Mouse (Mus musculus): Measurements from ENCODE around the gene Lcn11. TPM values are rescaled to one million over a fixed set of nuclear protein-coding genes. Genes with fewer than 3 reads are reported as not detected.
"Not testable (repeated sequence)": the region's sequence is repeated elsewhere in the genome, so short reads cannot be mapped to it uniquely, and the experiment has no call there.

Lcn11 gene
- polyA plus RNA-seq, 1 experiment from 2014 or later: not detected

GRCm38 (mm10) chr2:25781957-25782356 is 5.1 kb downstream of the Lcn11 start, which contains the start of gene Gm13539:
Gene Gm13539 (plus strand): TSS chr2:25782257.
- no peak within 1 kb of the TSS for H3K4me2 ChIP-seq
- H3K9ac ChIP-seq: no peak within 1 kb of the TSS
- no peaks in the 10 kb centered on the region for H3K4me1 ChIP-seq
- H3K36me3 ChIP-seq (replicated peaks): no peaks in the 10 kb centered on the region
- no peak for ATAC-seq (replicated peaks)
- H3K27ac ChIP-seq: no peak within 1 kb of the TSS
- WGBS: 88% methylated on average over 3 of the region's 3 CpGs
- H3K27me3 ChIP-seq (replicated peaks): no peaks in the 10 kb centered on the region
- H3K4me3 ChIP-seq: no peak within 1 kb of the TSS
- H3K9me3 ChIP-seq: no peaks in the 10 kb centered on the region

DNA sequence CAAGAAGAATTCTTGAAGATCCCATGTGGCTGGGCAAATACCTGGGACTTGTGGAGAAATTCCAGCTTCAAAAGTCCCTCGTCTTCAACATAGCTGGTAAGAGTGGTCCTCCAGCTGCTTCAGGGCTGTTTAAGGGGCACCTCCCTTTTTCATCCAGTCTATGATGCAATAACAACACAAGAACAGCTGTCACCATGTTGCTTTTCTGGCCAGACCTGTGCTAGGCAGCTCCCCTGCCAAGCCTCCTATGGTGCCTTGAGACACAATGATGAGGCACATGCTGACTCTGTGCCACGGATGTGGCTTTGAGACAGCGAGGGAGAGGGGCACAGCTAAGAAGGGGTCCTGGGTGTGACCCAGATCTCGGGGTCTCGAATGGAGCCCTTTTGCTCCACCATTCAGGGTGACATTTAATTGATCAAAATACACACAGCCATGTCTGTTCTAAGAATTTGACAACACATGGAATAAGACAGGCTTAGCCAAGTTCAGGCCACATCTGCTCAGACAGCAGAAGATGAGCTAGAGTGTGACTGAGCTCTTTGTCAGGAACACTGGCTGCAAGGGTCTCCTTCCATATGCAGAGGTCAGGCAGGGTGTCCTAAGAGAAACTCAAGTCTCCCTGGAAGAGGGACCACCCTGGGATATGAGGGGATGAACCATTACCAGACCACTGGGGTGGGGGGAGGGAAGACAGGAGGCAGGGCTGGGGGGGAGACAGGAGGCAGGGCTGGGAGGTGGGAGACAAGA is 8.9 kb downstream of the Lcn11 start:
- ATAC-seq (replicated peaks): no peak
- Histone ChIP-seq H3K9me3 (no peaks in the 10 kb centered on the region), H3K27ac (no peak overlapping the region), H3K4me3 (no peak overlapping the region), H3K27me3 (replicated peaks) (no peaks in the 10 kb centered on the region), H3K9ac (no peak overlapping the region), H3K36me3 (replicated peaks) (no peaks in the 10 kb centered on the region), H3K4me1 (no peaks in the 10 kb centered on the region), H3K4me2 (no peak overlapping the region)
- 70% methylated on average over 5 of the region's 5 CpGs for WGBS

DNA sequence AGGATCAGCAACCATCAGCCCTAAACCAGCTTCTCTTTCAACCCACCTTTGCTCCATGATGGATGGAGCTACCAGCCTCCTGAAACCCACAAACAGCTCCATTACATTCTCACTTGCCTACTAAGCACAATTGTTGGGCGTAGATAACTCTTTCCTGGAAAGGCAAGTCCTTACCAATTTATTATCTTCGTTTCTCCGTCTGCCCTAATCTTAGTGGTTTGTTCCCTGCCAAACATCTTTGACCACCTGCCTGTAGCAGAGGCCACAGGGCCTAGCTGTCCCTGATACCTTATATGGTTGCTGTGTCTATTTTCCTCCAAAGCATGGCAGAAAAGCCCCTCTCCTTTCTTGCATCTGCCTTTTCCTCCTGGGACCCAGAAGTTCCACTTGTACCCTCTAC is 12.3 kb downstream of the Lcn11 start:
- H3K9me3 ChIP-seq: no peaks in the 10 kb centered on the region
- no peak overlapping the region for H3K9ac ChIP-seq
- H3K36me3 ChIP-seq (replicated peaks): no peaks in the 10 kb centered on the region
- H3K27me3 ChIP-seq (replicated peaks): no peaks in the 10 kb centered on the region
- no peaks in the 10 kb centered on the region for H3K4me1 ChIP-seq
- WGBS: 93% methylated on average over 3 of the region's 3 CpGs
- H3K27ac ChIP-seq: no peak overlapping the region
- ATAC-seq (replicated peaks): no peak
- H3K4me2 ChIP-seq: no peak overlapping the region
- no peak overlapping the region for H3K4me3 ChIP-seq

DNA sequence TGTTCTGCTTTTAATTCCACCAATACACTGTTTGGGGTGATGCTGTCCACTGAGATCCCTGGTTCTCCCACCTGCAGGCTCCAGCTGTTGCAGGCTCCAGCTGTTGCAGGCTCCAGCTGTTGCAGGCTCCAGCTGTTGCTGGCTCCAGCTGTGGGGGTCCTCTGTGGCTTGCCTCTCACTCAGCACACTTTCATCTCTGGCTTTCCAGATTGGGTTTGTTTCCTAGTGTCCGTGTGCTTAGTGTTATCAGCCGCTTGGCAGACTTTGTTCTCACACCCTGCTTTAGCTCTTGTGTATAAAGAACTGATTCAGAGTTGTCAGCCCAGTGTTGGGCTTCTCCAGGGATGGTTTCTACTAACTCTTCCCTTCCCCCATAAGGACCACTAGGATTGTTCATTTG is 20.8 kb downstream of the Lcn11 start:
- Histone ChIP-seq H3K4me3 (no peak overlapping the region), H3K27me3 (replicated peaks) (no peaks in the 10 kb centered on the region), H3K4me1 (no peaks in the 10 kb centered on the region), H3K4me2 (no peak overlapping the region), H3K27ac (no peak overlapping the region), H3K36me3 (replicated peaks) (no peaks in the 10 kb centered on the region), H3K9me3 (no peaks in the 10 kb centered on the region), H3K9ac (no peak overlapping the region)
- ATAC-seq (replicated peaks): no peak
- WGBS: 35% methylated on average over 2 of the region's 2 CpGs

GRCm38 (mm10) chr2:25798065-25798464 is 21.2 kb downstream of the Lcn11 start:
- ATAC-seq (replicated peaks): no peak
- Histone ChIP-seq H3K4me1 (no peaks in the 10 kb centered on the region), H3K27me3 (replicated peaks) (no peaks in the 10 kb centered on the region), H3K27ac (no peak overlapping the region), H3K4me2 (no peak overlapping the region), H3K9ac (no peak overlapping the region), H3K9me3 (no peaks in the 10 kb centered on the region), H3K4me3 (no peak overlapping the region), H3K36me3 (replicated peaks) (no peaks in the 10 kb centered on the region)
- 25% methylated on average over 5 of the region's 5 CpGs for WGBS

- H3K27me3 ChIP-seq (replicated peaks): no peaks in the 10 kb centered on the region
- no peak overlapping the region for H3K4me2 ChIP-seq
- no peaks in the 10 kb centered on the region for H3K9me3 ChIP-seq
- H3K4me3 ChIP-seq: no peak overlapping the region
- no peaks in the 10 kb centered on the region for H3K36me3 ChIP-seq (replicated peaks)
- no peak for ATAC-seq (replicated peaks)
- H3K27ac ChIP-seq: no peak overlapping the region
- WGBS: 84% methylated on average over 2 of the region's 2 CpGs
- H3K9ac ChIP-seq: no peak overlapping the region
- no peaks in the 10 kb centered on the region for H3K4me1 ChIP-seq
Measured at GRCm38 (mm10) chr2:25811711-25812110, 34.9 kb downstream of the Lcn11 start.

GRCm38 (mm10) chr2:25813364-25813763 is 36.5 kb downstream of the Lcn11 start:
- WGBS: 85% methylated on average over 5 of the region's 5 CpGs
- Histone ChIP-seq H3K27ac (no peak overlapping the region), H3K4me3 (no peak overlapping the region), H3K4me1 (no peaks in the 10 kb centered on the region), H3K36me3 (replicated peaks) (no peaks in the 10 kb centered on the region), H3K27me3 (replicated peaks) (no peaks in the 10 kb centered on the region), H3K9ac (no peak overlapping the region), H3K4me2 (no peak overlapping the region), H3K9me3 (no peaks in the 10 kb centered on the region)
- ATAC-seq (replicated peaks): no peak

DNA sequence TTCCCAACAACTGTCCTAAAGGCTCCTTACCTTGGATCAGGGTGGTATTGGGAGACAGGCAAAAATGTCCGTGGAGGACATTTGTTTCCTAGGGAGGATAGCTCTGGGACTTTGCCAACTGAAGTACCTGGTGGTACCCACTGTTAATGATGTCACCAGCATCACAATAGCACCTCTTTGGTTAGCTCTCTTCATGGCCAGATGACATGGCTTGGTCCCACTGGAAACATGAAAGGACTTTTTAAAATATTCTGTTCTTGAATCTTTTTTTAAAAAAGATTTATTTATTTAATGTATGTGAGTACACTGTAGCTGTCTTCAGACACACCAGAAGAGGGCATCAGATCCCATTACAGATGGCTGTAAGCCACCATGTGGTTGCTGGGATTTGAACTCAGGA is 38.9 kb downstream of the Lcn11 start, which contains the start of gene Glt6d1:
Glt6d1 (minus strand) TSS at position 101 of the 400 bp plus-strand sequence.
- not testable (repeated sequence) for H3K4me2 ChIP-seq; H3K4me1 ChIP-seq; H3K4me3 ChIP-seq; H3K9me3 ChIP-seq; ATAC-seq (replicated peaks); H3K27ac ChIP-seq; H3K36me3 ChIP-seq (replicated peaks); H3K9ac ChIP-seq; H3K27me3 ChIP-seq (replicated peaks)
- 77% methylated on average over 1 of the region's 1 CpGs for WGBS

DNA sequence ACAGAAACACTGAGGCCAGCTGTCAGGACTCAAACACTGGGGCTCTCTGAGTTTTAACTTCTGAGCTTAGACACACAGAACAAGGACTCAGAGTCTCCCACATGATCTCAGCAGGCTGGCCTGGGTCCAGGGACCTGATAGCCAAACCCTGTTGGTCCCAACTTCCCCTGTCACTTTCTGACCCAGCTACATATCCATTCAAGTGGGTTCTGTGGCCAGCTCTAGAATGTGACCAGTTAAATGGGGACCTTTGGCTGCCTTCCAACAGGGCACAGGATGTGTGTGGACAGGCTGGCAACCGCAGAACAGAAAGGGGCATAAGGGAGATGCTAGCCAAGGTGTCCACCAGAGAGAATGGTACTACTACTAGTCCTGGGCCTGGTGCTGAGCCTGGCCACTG is 46.0 kb downstream of the Lcn11 start, which contains the start of gene Lcn9:
Lcn9 (plus strand) TSS at position 348 of the 400 bp plus-strand sequence.
- H3K27me3 ChIP-seq (replicated peaks): no peaks in the 10 kb centered on the region
- H3K9ac ChIP-seq: no peak within 1 kb of the TSS
- WGBS: 86% methylated on average over 1 of the region's 1 CpGs
- H3K4me1 ChIP-seq: no peaks in the 10 kb centered on the region
- H3K9me3 ChIP-seq: no peaks in the 10 kb centered on the region
- H3K36me3 ChIP-seq (replicated peaks): no peaks in the 10 kb centered on the region
- no peak within 1 kb of the TSS for H3K4me2 ChIP-seq
- no peak within 1 kb of the TSS for H3K27ac ChIP-seq
- no peak for ATAC-seq (replicated peaks)
- H3K4me3 ChIP-seq: no peak within 1 kb of the TSS

DNA sequence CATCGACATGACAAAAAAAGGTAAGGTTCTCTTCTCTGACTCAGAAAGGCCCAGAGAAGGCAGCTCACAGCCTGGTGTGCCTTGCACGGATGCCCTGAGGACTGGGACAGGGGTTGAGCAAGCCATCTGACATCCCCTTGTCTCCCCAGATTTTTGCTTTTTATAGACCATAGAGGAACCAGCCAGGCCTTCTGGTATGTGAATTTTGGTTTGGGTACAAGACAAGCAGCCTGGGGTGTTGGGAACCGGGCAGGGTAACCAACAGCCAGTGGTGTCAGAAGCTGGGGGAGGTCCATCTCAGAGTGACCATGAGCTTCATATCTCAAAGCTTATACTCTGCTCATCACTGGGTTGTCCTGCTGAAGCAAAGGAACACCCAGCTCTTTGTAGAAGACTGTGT is 47.9 kb downstream of the Lcn11 start:
- no peaks in the 10 kb centered on the region for H3K27me3 ChIP-seq (replicated peaks)
- H3K9ac ChIP-seq: no peak overlapping the region
- H3K4me2 ChIP-seq: no peak overlapping the region
- no peak overlapping the region for H3K4me3 ChIP-seq
- no peak overlapping the region for H3K27ac ChIP-seq
- H3K9me3 ChIP-seq: no peaks in the 10 kb centered on the region
- H3K4me1 ChIP-seq: no peaks in the 10 kb centered on the region
- WGBS: 86% methylated on average over 3 of the region's 3 CpGs
- no peak for ATAC-seq (replicated peaks)
- H3K36me3 ChIP-seq (replicated peaks): no peaks in the 10 kb centered on the region

DNA sequence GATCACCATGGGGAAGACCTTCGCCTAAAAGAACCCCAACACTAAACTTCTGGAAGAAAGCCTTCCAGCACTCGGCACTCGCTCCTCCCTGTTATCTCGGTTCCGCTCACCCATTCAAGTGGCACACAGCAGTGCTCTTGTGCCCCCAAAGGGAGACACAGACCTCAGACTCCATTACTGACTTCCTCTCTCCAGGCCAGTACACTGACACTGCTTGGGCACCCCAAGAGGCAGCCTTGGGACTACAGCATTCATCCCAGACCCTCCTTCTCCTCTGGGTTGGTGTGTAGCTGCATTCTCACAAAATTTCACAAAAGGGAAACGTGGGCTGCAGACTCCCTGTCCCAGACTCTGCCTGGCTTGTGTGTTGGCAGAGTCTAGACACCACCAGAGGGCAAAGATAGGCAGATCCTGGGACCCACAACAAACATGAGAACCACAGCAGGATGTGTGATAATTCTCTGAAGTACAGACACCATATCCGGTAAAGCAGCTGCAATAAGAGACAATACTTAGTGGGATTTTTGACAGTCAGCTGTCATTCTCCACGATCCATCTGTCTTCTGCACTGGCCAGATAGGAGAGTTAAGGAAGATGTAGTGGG is 51.6 kb downstream of the Lcn11 start:
- Histone ChIP-seq H3K9ac (no peak overlapping the region), H3K27ac (no peak overlapping the region), H3K36me3 (replicated peaks) (no peaks in the 10 kb centered on the region), H3K27me3 (replicated peaks) (no peaks in the 10 kb centered on the region), H3K4me3 (no peak overlapping the region), H3K4me2 (no peak overlapping the region), H3K4me1 (no peaks in the 10 kb centered on the region), H3K9me3 (no peaks in the 10 kb centered on the region)
- WGBS: 76% methylated on average over 8 of the region's 8 CpGs
- ATAC-seq (replicated peaks): no peak

All from midbrain, embryonic 15.5 days (tissue).